Mouse (Mus musculus) liver, embryonic 15.5 days (tissue): ENCODE results near the gene Tiam2. TPM values are rescaled to one million over a fixed set of nuclear protein-coding genes. Genes with fewer than 3 reads are reported as not detected.

Experiments
- ATAC-seq: fragments of 200-750 bp; cut with Nextera tagmentation; 2 replicates; pipeline ENCODE4 v1.8.0; 2017; ENCODE audit warnings: moderate number of reproducible peaks, mild to moderate bottlenecking, moderate library complexity; ENCODE audit not compliant: insufficient read depth
- H3K27ac ChIP-seq: fragments of 300-500 bp; sonication (generic); replicated peaks from 2 replicates; pipeline ENCODE4 v1.5.1; 2015; ENCODE audit warnings: mild to moderate bottlenecking, inconsistent platforms
- H3K27me3 ChIP-seq: fragments of 300-500 bp; sonication (generic); 2 replicates; pipeline ENCODE4 v1.6.1; 2015; ENCODE audit warnings: mild to moderate bottlenecking, inconsistent platforms
- H3K36me3 ChIP-seq: fragments of 300-500 bp; sonication (generic); replicated peaks from 2 replicates; pipeline ENCODE4 v1.6.1; 2015; ENCODE audit warnings: moderate library complexity, mild to moderate bottlenecking, inconsistent platforms
- H3K4me1 ChIP-seq: fragments of 300-500 bp; sonication (generic); replicated peaks from 2 replicates; pipeline ENCODE4 v1.6.1; 2015; ENCODE audit warnings: inconsistent platforms
- H3K4me2 ChIP-seq: fragments of 300-500 bp; sonication (generic); 2 replicates; pipeline ENCODE4 v1.6.1; 2015; ENCODE audit warnings: moderate library complexity, mild to moderate bottlenecking, inconsistent platforms
- H3K4me3 ChIP-seq: fragments of 300-500 bp; sonication (generic); replicated peaks from 2 replicates; pipeline ENCODE4 v1.5.1; 2015; ENCODE audit warnings: mild to moderate bottlenecking, inconsistent platforms
- H3K9ac ChIP-seq: fragments of 300-500 bp; sonication (generic); 2 replicates; pipeline ENCODE4 v1.6.1; 2015; ENCODE audit warnings: moderate library complexity, mild to moderate bottlenecking, inconsistent platforms
- H3K9me3 ChIP-seq: fragments of 300-500 bp; sonication (generic); replicated peaks from 2 replicates; pipeline ENCODE4 v1.6.1; 2016; ENCODE audit warnings: inconsistent platforms
- WGBS: fragments of 180-500 bp; shearing (Covaris S2); methylation state at CpG from one replicate; pipeline ENCODE4 v1.1.7; 2015; ENCODE audit warnings: mixed read lengths; ENCODE audit not compliant: insufficient replicate concordance; 5-methylcytosine and 5-hydroxymethylcytosine counted together
- polyA plus RNA-seq: library from polyadenylated mRNA; unstranded; fragments of >200 nt; fragmentation: Nextera tagmentation; extraction: Ambion mirVana; gene quantifications from 2 replicates; pipeline ENCODE4 v1.2.1, GENCODE M21; 2015

Gene Tiam2
- polyA plus RNA-seq, 1 experiment from 2014 or later, result 0.73 TPM

- H3K27ac ChIP-seq, result no peak overlapping the region
- no peaks in the 10 kb centered on the region for H3K36me3 ChIP-seq
- no peak overlapping the region for H3K4me2 ChIP-seq
- H3K4me3 ChIP-seq, result no peak overlapping the region
- ATAC-seq, result no peak
- WGBS, result 59% methylated on average over 10 of the region's 10 CpGs
- no peaks in the 10 kb centered on the region for H3K27me3 ChIP-seq
- H3K9me3 ChIP-seq, result no peaks in the 10 kb centered on the region
- H3K9ac ChIP-seq, result no peak overlapping the region
- H3K4me1 ChIP-seq, result no peaks in the 10 kb centered on the region
Observed at GRCm38 (mm10) chr17:3432590-3433498, 106.5 kb downstream of the Tiam2 start.

- Histone ChIP-seq H3K4me3 (no peak overlapping the region), H3K27me3 (no peaks in the 10 kb centered on the region), H3K9ac (no peak overlapping the region), H3K4me2 (no peak overlapping the region), H3K27ac (no peak overlapping the region), H3K4me1 (no peaks in the 10 kb centered on the region), H3K9me3 (no peaks in the 10 kb centered on the region), H3K36me3 (no peaks in the 10 kb centered on the region)
- ATAC-seq, result no peak
- 74% methylated on average over 3 of the region's 3 CpGs for WGBS
Observed at GRCm38 (mm10) chr17:3433521-3434271, 107.3 kb downstream of the Tiam2 start.

GRCm38 (mm10) chr17:3435299-3435698 is 108.9 kb downstream of the Tiam2 start:
- ATAC-seq, result peak; percentile 56; the same call in 1 of the 2 replicates
- H3K4me2 ChIP-seq, result no peak overlapping the region
- no peaks in the 10 kb centered on the region for H3K36me3 ChIP-seq
- H3K9ac ChIP-seq, result no peak overlapping the region
- no peaks in the 10 kb centered on the region for H3K9me3 ChIP-seq
- no peak overlapping the region for H3K4me3 ChIP-seq
- WGBS, result 12% methylated on average over 1 of the region's 1 CpGs
- H3K27me3 ChIP-seq, result no peaks in the 10 kb centered on the region
- H3K4me1 ChIP-seq, result no peaks in the 10 kb centered on the region
- H3K27ac ChIP-seq, result no peak overlapping the region

GRCm38 (mm10) chr17:3436841-3437515 is 110.6 kb downstream of the Tiam2 start:
- WGBS, result 72% methylated on average over 12 of the region's 12 CpGs
- Histone ChIP-seq H3K9ac (no peak overlapping the region), H3K27ac (no peak overlapping the region), H3K4me2 (no peak overlapping the region), H3K36me3 (no peaks in the 10 kb centered on the region), H3K9me3 (no peaks in the 10 kb centered on the region), H3K27me3 (no peaks in the 10 kb centered on the region), H3K4me3 (no peak overlapping the region), H3K4me1 (no peaks in the 10 kb centered on the region)
- ATAC-seq, result no peak

- no peaks in the 10 kb centered on the region for H3K36me3 ChIP-seq
- peak; percentile 54 for ATAC-seq
- no peak overlapping the region for H3K27ac ChIP-seq
- H3K9ac ChIP-seq, result no peak overlapping the region
- H3K4me3 ChIP-seq, result no peak overlapping the region
- no peaks in the 10 kb centered on the region for H3K4me1 ChIP-seq
- H3K27me3 ChIP-seq, result no peaks in the 10 kb centered on the region
- H3K9me3 ChIP-seq, result no peaks in the 10 kb centered on the region
- WGBS, result 53% methylated on average over 10 of the region's 10 CpGs
- no peak overlapping the region for H3K4me2 ChIP-seq
Observed at GRCm38 (mm10) chr17:3442526-3443401, 116.4 kb downstream of the Tiam2 start.

- ATAC-seq, result no peak
- Histone ChIP-seq H3K27me3 (no peaks in the 10 kb centered on the region), H3K36me3 (no peaks in the 10 kb centered on the region), H3K4me2 (no peak overlapping the region), H3K4me3 (no peak overlapping the region), H3K27ac (no peak overlapping the region), H3K9ac (no peak overlapping the region), H3K9me3 (no peaks in the 10 kb centered on the region), H3K4me1 (no peaks in the 10 kb centered on the region)
- WGBS, result 39% methylated on average over 8 of the region's 8 CpGs
Observed at GRCm38 (mm10) chr17:3446191-3446950, 120.0 kb downstream of the Tiam2 start.

- H3K4me2 ChIP-seq, result no peak overlapping the region
- H3K4me1 ChIP-seq, result no peaks in the 10 kb centered on the region
- ATAC-seq, result no peak
- 20% methylated on average over 3 of the region's 3 CpGs for WGBS
- H3K9me3 ChIP-seq, result no peaks in the 10 kb centered on the region
- no peaks in the 10 kb centered on the region for H3K27me3 ChIP-seq
- no peaks in the 10 kb centered on the region for H3K36me3 ChIP-seq
- no peak overlapping the region for H3K27ac ChIP-seq
- H3K4me3 ChIP-seq, result no peak overlapping the region
- no peak overlapping the region for H3K9ac ChIP-seq
Observed at GRCm38 (mm10) chr17:3448725-3449124, 122.4 kb downstream of the Tiam2 start.

- Histone ChIP-seq H3K9ac (no peak overlapping the region), H3K27me3 (no peaks in the 10 kb centered on the region), H3K4me2 (no peak overlapping the region), H3K27ac (no peak overlapping the region), H3K36me3 (no peaks in the 10 kb centered on the region), H3K4me3 (no peak overlapping the region), H3K4me1 (no peaks in the 10 kb centered on the region), H3K9me3 (no peaks in the 10 kb centered on the region)
- 62% methylated on average over 2 of the region's 2 CpGs for WGBS
- peak; percentile 78 for ATAC-seq
Observed at GRCm38 (mm10) chr17:3451077-3451476, 124.7 kb downstream of the Tiam2 start.

GRCm38 (mm10) chr17:3452571-3453311 is 126.4 kb downstream of the Tiam2 start:
- Histone ChIP-seq H3K9ac (no peak overlapping the region), H3K4me1 (no peaks in the 10 kb centered on the region), H3K27ac (peak overlapping the region; percentile 38; the same call in 1 of the 2 replicates), H3K4me2 (no peak overlapping the region), H3K27me3 (no peaks in the 10 kb centered on the region), H3K9me3 (no peaks in the 10 kb centered on the region), H3K4me3 (no peak overlapping the region), H3K36me3 (no peaks in the 10 kb centered on the region)
- WGBS, result 56% methylated on average over 12 of the region's 12 CpGs
- no peak for ATAC-seq
